Mouse (Mus musculus) stomach, embryonic 16.5 days (tissue): ENCODE measurements around the gene Ttll6. TPM values are rescaled to one million over a fixed set of nuclear protein-coding genes. Genes with fewer than 3 reads are reported as not detected.
A peak's percentile ranks its signal among the peaks of the same experiment; 100 is the strongest.
"Not testable (repeated sequence)": the region's sequence is repeated elsewhere in the genome, so short reads cannot be mapped to it uniquely, and the experiment has no call there.

Source experiments
- ATAC-seq: fragments of 200-750 bp; cut with Nextera tagmentation; 2 replicates; pipeline ENCODE4 v1.8.0; 2017; ENCODE audit warnings: moderate number of reproducible peaks, moderate TSS enrichment; ENCODE audit not compliant: insufficient read depth, low FRiP score
- H3K27ac ChIP-seq: fragments of 300-500 bp; sonication (generic); 2 replicates; pipeline ENCODE4 v1.5.1; 2014; ENCODE audit warnings: low read length
- H3K27me3 ChIP-seq: fragments of 300-500 bp; sonication (generic); 2 replicates; pipeline ENCODE4 v1.6.1; 2014; ENCODE audit warnings: low read length, control low read depth, mixed read lengths; ENCODE audit not compliant: control insufficient read depth, insufficient read depth
- H3K36me3 ChIP-seq: fragments of 300-500 bp; sonication (generic); 2 replicates; pipeline ENCODE4 v1.6.1; 2014; ENCODE audit warnings: low read length; ENCODE audit not compliant: control insufficient read depth, insufficient read depth
- H3K4me1 ChIP-seq: fragments of 300-500 bp; sonication (generic); 2 replicates; pipeline ENCODE4 v1.6.1; 2014; ENCODE audit warnings: low read length, control low read depth, mixed read lengths; ENCODE audit not compliant: control insufficient read depth, insufficient read depth
- H3K4me2 ChIP-seq: fragments of 300-500 bp; sonication (generic); 2 replicates; pipeline ENCODE4 v1.6.1; 2014; ENCODE audit warnings: low read depth, low read length, mixed read lengths
- H3K4me3 ChIP-seq: fragments of 300-500 bp; sonication (generic); replicated peaks from 2 replicates; pipeline ENCODE4 v1.5.1; 2014; ENCODE audit warnings: mild to moderate bottlenecking, low read length
- H3K9ac ChIP-seq: fragments of 300-500 bp; sonication (generic); 2 replicates; pipeline ENCODE4 v1.6.1; 2014; ENCODE audit warnings: low read length
- H3K9me3 ChIP-seq: fragments of 300-500 bp; sonication (generic); replicated peaks from 2 replicates; pipeline ENCODE4 v1.6.1; 2016; ENCODE audit warnings: low read length, control low read depth; ENCODE audit not compliant: control insufficient read depth
- WGBS: fragments of 180-500 bp; shearing (Covaris S2); extraction: QIAGEN DNeasy Blood & Tissue Kit; methylation state at CpG from one replicate; pipeline ENCODE4 v1.1.7; 2014; 5-methylcytosine and 5-hydroxymethylcytosine counted together
- polyA plus RNA-seq: library from polyadenylated mRNA; unstranded; fragments of >200 nt; fragmentation: Nextera tagmentation; extraction: Ambion mirVana; gene quantifications from 2 replicates; pipeline ENCODE4 v1.2.1, GENCODE M21; 2015

Ttll6 gene
- 0.21 and 0.58 TPM in 2 replicates for polyA plus RNA-seq

DNA sequence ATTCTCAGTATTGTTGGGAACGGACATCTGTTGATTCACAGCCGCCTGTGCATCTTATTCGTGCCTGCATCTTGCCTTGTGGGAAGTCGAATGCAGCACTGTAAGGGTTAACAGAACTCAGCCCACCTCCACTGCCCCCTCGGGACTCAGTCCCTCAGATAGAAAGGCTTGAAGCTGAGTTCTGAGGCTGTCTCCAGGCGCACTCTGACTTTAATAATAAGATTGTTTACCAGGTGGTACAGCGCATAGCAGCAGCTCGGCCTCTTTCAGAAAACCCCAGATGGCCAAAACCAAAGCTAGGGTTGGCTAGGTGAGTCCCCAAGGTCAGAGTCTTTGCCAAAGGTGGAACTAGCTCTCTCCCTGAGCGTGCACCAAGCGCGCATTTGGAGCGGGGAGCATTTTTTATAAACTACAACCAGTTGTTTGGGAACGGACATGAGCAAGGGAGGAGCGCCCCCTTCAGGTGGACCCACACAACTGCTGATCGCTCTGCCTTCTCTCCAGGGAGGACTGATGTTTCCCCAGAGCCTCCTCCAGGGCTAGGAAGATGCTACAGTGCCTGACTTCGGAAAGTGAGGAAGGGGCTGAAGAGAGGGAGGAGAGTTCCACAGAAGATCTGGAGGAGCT lies at the start of gene Ttll6:
TSS of gene Ttll6 (plus strand) at position 548 of the 627 bp plus-strand sequence.
- WGBS = 19% methylated on average over 16 of the region's 16 CpGs
- Histone ChIP-seq H3K4me3 (no peak within 1 kb of the TSS), H3K36me3 (no peaks in the 10 kb centered on the region), H3K4me2 (peak within 1 kb of the TSS; percentile 46), H3K4me1 (peaks cover 8% of the 10 kb centered on the region; the same call in 1 of the 2 replicates), H3K27me3 (0 out of 2 replicates have a peak, but pooled peaks cover 3% of the 10 kb centered on the region), H3K9me3 (no peaks in the 10 kb centered on the region), H3K27ac (no peak within 1 kb of the TSS), H3K9ac (no peak within 1 kb of the TSS; the same call in 1 of the 2 replicates)
- ATAC-seq = peak; percentile 35; the same call in 1 of the 2 replicates

- Histone ChIP-seq H3K4me2 (no peak overlapping the region), H3K9ac (no peak overlapping the region), H3K27me3 (peaks cover 5% of the 10 kb centered on the region; the same call in 1 of the 2 replicates), H3K9me3 (0 out of 2 replicates have a peak, but pooled peaks cover 5% of the 10 kb centered on the region), H3K4me3 (no peak overlapping the region), H3K36me3 (no peaks in the 10 kb centered on the region), H3K27ac (no peak overlapping the region), H3K4me1 (no peaks in the 10 kb centered on the region)
- ATAC-seq = no peak
- WGBS = 85% methylated on average over 6 of the region's 6 CpGs
Measured at GRCm38 (mm10) chr11:96087981-96088380, 45.6 kb upstream of the Ttll6 start.

DNA sequence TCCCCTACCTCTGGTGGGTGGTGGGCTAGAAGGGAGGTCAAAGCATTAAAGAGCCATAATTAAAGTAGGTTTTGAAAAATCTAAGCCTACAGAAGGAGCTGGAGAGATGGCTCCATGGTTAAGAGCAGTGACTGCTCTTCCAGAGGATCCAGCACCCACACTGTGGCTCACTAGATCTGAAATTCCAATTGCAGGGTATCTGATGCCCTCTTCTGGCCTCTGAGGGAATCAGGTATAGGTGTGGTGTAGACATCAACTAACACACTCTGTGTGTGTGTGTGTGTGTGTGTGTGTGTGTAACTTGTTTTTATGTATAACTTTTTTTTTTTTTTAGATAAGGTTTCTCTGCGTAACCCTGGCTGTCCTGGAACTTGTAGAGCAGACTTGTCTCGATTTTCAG lies 42.5 kb upstream of the Ttll6 start:
- Histone ChIP-seq H3K36me3 (no peaks in the 10 kb centered on the region), H3K4me3 (no peak overlapping the region), H3K27me3 (no peaks in the 10 kb centered on the region), H3K9ac (no peak overlapping the region), H3K4me1 (no peaks in the 10 kb centered on the region), H3K27ac (no peak overlapping the region), H3K4me2 (no peak overlapping the region), H3K9me3 (0 out of 2 replicates have a peak, but pooled peaks cover 5% of the 10 kb centered on the region)
- WGBS = 65% methylated on average over 2 of the region's 2 CpGs
- ATAC-seq = peak; percentile 56; the same call in 1 of the 2 replicates

- Histone ChIP-seq H3K4me1 (peaks cover 7% of the 10 kb centered on the region; the same call in 1 of the 2 replicates), H3K27ac (no peak overlapping the region), H3K4me2 (no peak overlapping the region), H3K36me3 (no peaks in the 10 kb centered on the region), H3K4me3 (no peak overlapping the region), H3K27me3 (no peaks in the 10 kb centered on the region), H3K9ac (no peak overlapping the region), H3K9me3 (0 out of 2 replicates have a peak, but pooled peaks cover 5% of the 10 kb centered on the region)
- 38% methylated on average over 7 of the region's 7 CpGs for WGBS
- no peak for ATAC-seq
Measured at GRCm38 (mm10) chr11:96092674-96093291, 40.8 kb upstream of the Ttll6 start.

GRCm38 (mm10) chr11:96093361-96093760 lies 40.2 kb upstream of the Ttll6 start:
- ATAC-seq = no peak
- Histone ChIP-seq H3K4me3 (no peak overlapping the region), H3K9ac (no peak overlapping the region), H3K27me3 (no peaks in the 10 kb centered on the region), H3K4me1 (peaks cover 7% of the 10 kb centered on the region; the same call in 1 of the 2 replicates), H3K36me3 (no peaks in the 10 kb centered on the region), H3K9me3 (no peaks in the 10 kb centered on the region), H3K4me2 (no peak overlapping the region), H3K27ac (no peak overlapping the region)
- WGBS = 9% methylated on average over 3 of the region's 3 CpGs

DNA sequence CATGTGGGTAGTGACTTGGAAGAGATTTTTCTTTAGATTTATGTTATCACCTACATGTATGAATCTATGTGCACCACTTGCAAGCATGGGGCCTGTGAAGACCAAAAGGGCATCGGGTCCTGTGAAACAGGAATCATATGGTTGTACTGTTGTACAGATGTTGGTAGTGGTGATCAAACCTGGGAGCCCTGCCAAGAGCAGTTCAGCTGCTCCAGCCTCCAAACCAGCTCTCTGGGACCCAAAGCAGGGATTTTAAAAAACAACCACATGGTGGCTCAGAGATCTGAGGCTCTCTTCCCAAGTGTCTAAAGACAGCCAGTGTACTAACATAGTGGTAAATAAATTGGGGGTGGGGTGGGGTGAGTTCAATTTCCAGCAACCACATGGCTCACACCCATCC lies 25.2 kb upstream of the Ttll6 start:
- H3K4me1 ChIP-seq = no peaks in the 10 kb centered on the region
- WGBS = 44% methylated on average over 1 of the region's 1 CpGs
- H3K4me2 ChIP-seq = no peak overlapping the region
- no peak overlapping the region for H3K9ac ChIP-seq
- H3K27me3 ChIP-seq = no peaks in the 10 kb centered on the region
- no peak overlapping the region for H3K4me3 ChIP-seq
- H3K27ac ChIP-seq = no peak overlapping the region
- ATAC-seq = no peak
- H3K36me3 ChIP-seq = no peaks in the 10 kb centered on the region
- no peaks in the 10 kb centered on the region for H3K9me3 ChIP-seq

DNA sequence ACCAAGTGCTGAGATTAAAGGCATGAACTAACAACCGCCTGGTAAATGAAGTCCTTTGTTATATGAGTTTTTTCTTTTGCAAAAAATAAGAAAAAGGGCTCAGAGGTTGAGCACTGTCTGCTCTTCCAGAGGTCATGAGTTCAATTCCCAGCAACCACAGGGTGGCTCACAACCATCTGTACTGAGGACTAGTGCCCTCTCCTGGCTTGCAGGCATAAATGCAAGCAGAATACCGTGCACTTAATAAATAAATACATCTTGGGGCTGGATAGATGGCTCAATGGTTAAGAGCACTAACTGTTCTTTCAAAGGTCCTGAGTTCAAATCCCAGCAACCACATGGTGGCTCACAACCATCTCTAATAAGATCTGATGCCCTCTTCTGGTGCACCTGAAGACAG lies 22.6 kb upstream of the Ttll6 start:
- H3K4me1 ChIP-seq, H3K27ac ChIP-seq, H3K9ac ChIP-seq, H3K27me3 ChIP-seq, H3K4me3 ChIP-seq, H3K4me2 ChIP-seq, H3K36me3 ChIP-seq, H3K9me3 ChIP-seq, ATAC-seq: not testable (repeated sequence)
- WGBS = 65% methylated on average over 2 of the region's 2 CpGs

DNA sequence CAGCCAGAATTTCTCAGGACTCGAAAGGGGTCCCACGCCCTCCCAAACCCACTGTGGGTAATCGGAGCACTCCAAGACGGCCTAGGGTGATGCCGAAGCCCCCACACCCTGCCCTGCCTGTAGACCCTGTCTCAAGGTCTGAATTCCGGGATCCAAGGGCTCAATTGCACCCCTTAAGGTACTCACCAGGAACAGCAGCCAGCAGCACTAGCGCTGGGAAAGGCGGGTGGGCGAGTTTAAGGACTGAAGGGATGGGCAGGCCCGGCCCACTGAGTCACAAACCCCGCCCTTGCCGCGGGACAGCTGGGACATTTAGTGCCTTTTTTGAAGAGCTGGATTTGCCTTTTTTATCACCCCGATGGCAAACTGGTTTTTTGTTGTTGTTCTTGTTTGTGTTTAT lies 21.8 kb upstream of the Ttll6 start, which contains the start of gene Calcoco2:
TSS of gene Calcoco2 (minus strand) at position 214 of the 400 bp plus-strand sequence.
- Histone ChIP-seq H3K9ac (no peak within 1 kb of the TSS), H3K27me3 (no peaks in the 10 kb centered on the region), H3K36me3 (no peaks in the 10 kb centered on the region), H3K4me3 (no peak within 1 kb of the TSS), H3K4me2 (no peak within 1 kb of the TSS), H3K4me1 (no peaks in the 10 kb centered on the region), H3K27ac (no peak within 1 kb of the TSS), H3K9me3 (no peaks in the 10 kb centered on the region)
- ATAC-seq = no peak
- WGBS = 44% methylated on average over 14 of the region's 14 CpGs

GRCm38 (mm10) chr11:96114077-96114476 lies 19.5 kb upstream of the Ttll6 start:
- ATAC-seq = no peak
- Histone ChIP-seq H3K9me3 (no peaks in the 10 kb centered on the region), H3K27ac (no peak overlapping the region), H3K4me1 (no peaks in the 10 kb centered on the region), H3K36me3 (no peaks in the 10 kb centered on the region), H3K27me3 (no peaks in the 10 kb centered on the region), H3K9ac (no peak overlapping the region), H3K4me3 (no peak overlapping the region), H3K4me2 (no peak overlapping the region)
- 41% methylated on average over 2 of the region's 2 CpGs for WGBS
